Mouse (Mus musculus) olfactory bulb, adult 2 months (tissue): ENCODE results near the gene Chst5.

Experiments used
- CTCF ChIP-seq: fragments of 200-500 bp; IDR thresholded peaks from 2 replicates; pipeline ENCODE4 v1.5.1; 2012; ENCODE audit warnings: low read depth, mild to moderate bottlenecking, low read length, moderate library complexity; ENCODE audit not compliant: insufficient read depth
- POLR2A ChIP-seq: fragments of 200-500 bp; IDR thresholded peaks from 2 replicates; pipeline ENCODE4 v1.6.1; 2012; ENCODE audit warnings: mild to moderate bottlenecking, low read depth, low read length, moderate library complexity; ENCODE audit not compliant: insufficient read depth

GRCm38 (mm10) chr8:111957231-111957630, 47.0 kb upstream of the Chst5 start:
- TF ChIP-seq POLR2A = no peak
- no peak for TF ChIP-seq CTCF
